Mouse (Mus musculus): ENCODE measurements around the gene Cops9. TPM values are rescaled to one million over a fixed set of nuclear protein-coding genes. Genes with fewer than 3 reads are reported as not detected.

Gene Cops9
- total and polyA plus RNA-seq, 2 experiments from 2014 or later, result 202 to 569 TPM

- Histone ChIP-seq H3K4me2 (ENCODE audit: low read depth) (no peak overlapping the region), H3K36me3 (ENCODE audit: insufficient read depth) (peaks cover 38% of the 10 kb centered on the region), H3K4me3 (ENCODE audit: low read depth, low read length) (no peak overlapping the region), H3K9ac (no peak overlapping the region), H3K27me3 (ENCODE audit: insufficient read depth, low read length) (no peaks in the 10 kb centered on the region), H3K27ac (ENCODE audit: low read depth, low read length) (no peak overlapping the region), H3K4me1 (ENCODE audit: insufficient read depth) (peaks cover 9% of the 10 kb centered on the region), H3K9me3 (ENCODE audit: low read length) (no peaks in the 10 kb centered on the region)
- DNase-seq (no peak), ATAC-seq (no peak)
- WGBS, result 87% methylated on average over 3 of the region's 3 CpGs
- no peak for TF ChIP-seq CTCF (IDR thresholded peaks at IDR 0.05; ENCODE audit: low read depth)
These were observed 3.6 kb downstream of the Cops9 start for GRCm38 (mm10) chr1:92638181-92638580.

DNA sequence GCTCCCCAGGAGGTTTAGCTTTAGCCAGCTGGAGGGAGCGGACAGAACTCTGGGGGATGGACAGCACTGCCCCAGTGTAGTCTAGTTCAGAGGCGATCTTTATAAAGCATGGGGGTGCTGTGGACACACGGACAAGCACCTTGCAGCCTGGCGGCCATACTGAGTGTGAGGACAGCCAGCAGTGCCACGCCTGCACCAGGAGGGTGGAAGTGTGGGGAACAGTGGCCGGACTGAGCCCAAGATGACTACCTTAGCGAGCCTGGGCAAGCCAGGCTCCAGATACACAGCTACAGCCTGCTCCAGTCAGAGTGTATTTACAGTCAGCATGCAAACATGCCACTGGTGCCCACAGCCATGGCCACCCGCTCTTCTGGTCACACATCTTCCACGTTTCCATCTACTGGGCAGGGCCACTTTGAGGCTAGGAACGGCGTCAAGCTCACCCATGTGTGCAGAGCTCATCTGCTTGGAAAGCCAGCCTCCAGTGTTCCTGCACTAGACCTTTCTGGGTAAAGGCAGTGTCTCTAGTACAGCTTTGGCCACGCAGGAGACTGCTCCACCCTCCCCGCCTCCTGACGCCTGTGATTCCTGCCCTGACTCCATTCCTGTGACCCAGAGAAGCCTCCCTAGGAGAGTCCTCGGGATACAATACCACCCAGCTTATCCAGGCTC is 4.1 kb downstream of the Cops9 start:
- H3K9me3 ChIP-seq (ENCODE audit: low read length), result no peaks in the 10 kb centered on the region
- H3K4me1 ChIP-seq (ENCODE audit: insufficient read depth), result peaks cover 9% of the 10 kb centered on the region
- H3K27ac ChIP-seq (ENCODE audit: low read depth, low read length), result no peak overlapping the region
- H3K27me3 ChIP-seq (ENCODE audit: insufficient read depth, low read length), result no peaks in the 10 kb centered on the region
- H3K4me2 ChIP-seq (ENCODE audit: low read depth), result no peak overlapping the region
- ATAC-seq (no peak), DNase-seq (no peak)
- 90% methylated on average over 15 of the region's 15 CpGs for WGBS
- no peak overlapping the region for H3K9ac ChIP-seq
- TF ChIP-seq CTCF (IDR thresholded peaks at IDR 0.05; ENCODE audit: low read depth), result no peak
- no peak overlapping the region for H3K4me3 ChIP-seq (ENCODE audit: low read depth, low read length)
- peaks cover 38% of the 10 kb centered on the region for H3K36me3 ChIP-seq (ENCODE audit: insufficient read depth)

GRCm38 (mm10) chr1:92636676-92637075 is 5.1 kb downstream of the Cops9 start:
- Histone ChIP-seq H3K9me3 (ENCODE audit: low read length) (no peaks in the 10 kb centered on the region), H3K27me3 (ENCODE audit: insufficient read depth, low read length) (no peaks in the 10 kb centered on the region), H3K4me3 (ENCODE audit: low read depth, low read length) (no peak overlapping the region), H3K27ac (ENCODE audit: low read depth, low read length) (no peak overlapping the region), H3K4me1 (ENCODE audit: insufficient read depth) (peaks cover 9% of the 10 kb centered on the region), H3K4me2 (ENCODE audit: low read depth) (no peak overlapping the region), H3K36me3 (ENCODE audit: insufficient read depth) (peaks cover 38% of the 10 kb centered on the region), H3K9ac (no peak overlapping the region)
- TF ChIP-seq CTCF (IDR thresholded peaks at IDR 0.05; ENCODE audit: low read depth), result no peak
- WGBS, result 95% methylated on average over 11 of the region's 11 CpGs
- ATAC-seq (no peak), DNase-seq (no peak)

DNA sequence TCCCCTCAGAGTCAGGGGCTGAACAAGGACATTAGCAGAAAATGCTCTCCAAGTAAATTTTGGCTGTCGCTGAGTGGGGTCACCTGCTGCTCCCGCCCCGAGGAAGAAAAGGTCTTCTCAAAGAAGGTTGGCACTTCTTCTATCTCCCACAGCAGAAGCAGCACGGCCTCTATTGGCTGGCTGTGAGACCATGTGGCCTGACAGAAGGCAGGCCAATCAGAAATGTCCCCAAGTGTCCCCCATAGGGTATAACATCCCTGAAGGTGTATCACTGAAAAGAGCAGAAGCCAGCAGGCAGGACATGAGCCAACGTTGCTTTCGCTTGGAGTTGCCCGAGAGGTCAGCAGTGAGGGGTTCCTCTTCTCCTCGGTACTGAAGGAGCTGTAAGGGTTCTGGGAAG is 5.8 kb downstream of the Cops9 start:
- Histone ChIP-seq H3K9me3 (ENCODE audit: low read length) (no peaks in the 10 kb centered on the region), H3K4me3 (ENCODE audit: low read depth, low read length) (no peak overlapping the region), H3K36me3 (ENCODE audit: insufficient read depth) (peaks cover 38% of the 10 kb centered on the region), H3K27ac (ENCODE audit: low read depth, low read length) (no peak overlapping the region), H3K27me3 (ENCODE audit: insufficient read depth, low read length) (no peaks in the 10 kb centered on the region), H3K9ac (no peak overlapping the region), H3K4me2 (ENCODE audit: low read depth) (no peak overlapping the region), H3K4me1 (ENCODE audit: insufficient read depth) (peaks cover 8% of the 10 kb centered on the region)
- ATAC-seq, result no peak
- TF ChIP-seq CTCF (IDR thresholded peaks at IDR 0.05; ENCODE audit: low read depth), result no peak
- no peak for DNase-seq
- WGBS, result 88% methylated on average over 8 of the region's 8 CpGs

DNA sequence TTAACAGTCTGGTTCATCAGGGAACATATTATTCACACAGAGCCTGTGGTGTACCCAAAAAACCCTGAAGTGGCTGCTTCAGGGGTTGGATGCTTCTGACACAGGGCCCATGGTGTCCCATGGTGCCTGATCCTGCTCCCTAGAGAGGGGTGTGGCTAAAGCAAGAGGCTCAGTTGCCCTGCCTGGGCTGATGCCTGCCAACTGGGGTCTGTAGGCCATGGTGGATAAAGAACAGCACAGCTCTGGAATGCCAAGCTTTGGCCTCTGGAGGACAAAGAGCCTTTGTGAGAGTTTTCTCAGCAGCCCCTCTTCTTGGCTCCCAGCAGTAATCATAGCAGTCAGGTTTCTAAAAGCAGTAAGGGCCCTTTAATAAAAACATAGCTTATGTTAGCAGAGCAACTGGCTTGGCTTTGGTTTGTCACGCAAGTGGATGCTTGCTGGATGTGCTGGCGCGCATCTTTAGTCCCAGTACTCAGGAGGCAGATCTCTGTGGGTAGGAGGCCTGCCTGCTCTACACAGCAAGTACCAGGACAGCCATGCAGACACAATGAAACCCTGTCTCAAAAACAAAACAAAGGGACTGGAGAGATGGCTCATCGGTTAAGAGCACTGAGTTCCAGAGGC is 6.7 kb downstream of the Cops9 start:
- DNase-seq (no peak), ATAC-seq (peak; percentile 69)
- H3K27ac ChIP-seq (ENCODE audit: low read depth, low read length), result no peak overlapping the region
- peaks cover 38% of the 10 kb centered on the region for H3K36me3 ChIP-seq (ENCODE audit: insufficient read depth)
- H3K4me1 ChIP-seq (ENCODE audit: insufficient read depth), result no peaks in the 10 kb centered on the region
- no peak overlapping the region for H3K9ac ChIP-seq
- no peaks in the 10 kb centered on the region for H3K27me3 ChIP-seq (ENCODE audit: insufficient read depth, low read length)
- 54% methylated on average over 4 of the region's 4 CpGs for WGBS
- H3K9me3 ChIP-seq (ENCODE audit: low read length), result no peaks in the 10 kb centered on the region
- TF ChIP-seq CTCF (IDR thresholded peaks at IDR 0.05; ENCODE audit: low read depth), result no peak
- H3K4me3 ChIP-seq (ENCODE audit: low read depth, low read length), result no peak overlapping the region
- H3K4me2 ChIP-seq (ENCODE audit: low read depth), result no peak overlapping the region

DNA sequence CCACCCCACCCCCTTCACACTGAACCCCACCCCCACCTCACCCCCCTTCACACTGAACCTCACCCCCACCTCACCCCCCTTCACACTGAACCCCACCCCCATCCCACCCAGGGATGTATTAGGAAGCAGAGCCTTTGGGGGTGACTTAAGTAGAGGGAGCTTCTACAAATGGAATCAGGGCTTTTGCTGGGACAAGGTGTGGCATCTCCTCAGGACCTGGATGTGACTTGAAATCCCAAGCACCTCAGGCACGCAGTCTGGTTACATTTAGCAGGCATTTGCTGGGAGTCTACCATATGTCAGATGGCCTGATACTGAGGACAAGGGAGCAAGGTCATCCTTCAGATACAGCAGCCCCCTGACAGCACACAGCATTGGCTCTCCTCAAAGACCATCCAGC is 7.2 kb downstream of the Cops9 start:
- 64% methylated on average over 1 of the region's 1 CpGs for WGBS
- TF ChIP-seq CTCF (IDR thresholded peaks at IDR 0.05; ENCODE audit: low read depth), result no peak
- ATAC-seq, result 0 out of 2 replicates have a peak, but pooled peaks have one; percentile 8
- Histone ChIP-seq H3K9ac (no peak overlapping the region), H3K27ac (ENCODE audit: low read depth, low read length) (no peak overlapping the region), H3K27me3 (ENCODE audit: insufficient read depth, low read length) (no peaks in the 10 kb centered on the region), H3K4me1 (ENCODE audit: insufficient read depth) (no peaks in the 10 kb centered on the region), H3K4me2 (ENCODE audit: low read depth) (no peak overlapping the region), H3K9me3 (ENCODE audit: low read length) (no peaks in the 10 kb centered on the region), H3K36me3 (ENCODE audit: insufficient read depth) (peaks cover 38% of the 10 kb centered on the region), H3K4me3 (ENCODE audit: low read depth, low read length) (no peak overlapping the region)
- no peak for DNase-seq

DNA sequence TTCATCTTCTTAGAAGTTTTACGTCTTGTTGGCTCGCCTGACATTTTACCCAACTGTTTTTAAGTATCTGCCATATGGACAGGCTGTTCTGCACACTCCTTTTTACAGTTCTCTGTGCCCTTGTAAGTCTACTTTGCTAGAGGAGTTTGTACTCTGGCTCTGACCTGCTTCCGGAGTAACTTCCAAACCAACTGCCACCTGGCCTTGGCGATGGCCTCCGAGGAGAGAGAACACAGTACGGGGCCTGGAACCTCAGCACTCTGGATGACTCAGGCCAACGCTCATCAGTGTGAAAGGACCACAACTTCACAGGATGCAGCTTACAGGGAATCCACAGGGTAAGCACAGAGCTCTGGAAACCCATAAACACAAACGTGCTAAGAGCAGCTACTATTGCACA is 8.1 kb downstream of the Cops9 start:
- WGBS, result 78% methylated on average over 8 of the region's 8 CpGs
- peaks cover 30% of the 10 kb centered on the region for H3K36me3 ChIP-seq (ENCODE audit: insufficient read depth)
- H3K9me3 ChIP-seq (ENCODE audit: low read length), result no peaks in the 10 kb centered on the region
- H3K9ac ChIP-seq, result no peak overlapping the region
- no peaks in the 10 kb centered on the region for H3K4me1 ChIP-seq (ENCODE audit: insufficient read depth)
- H3K27me3 ChIP-seq (ENCODE audit: insufficient read depth, low read length), result no peaks in the 10 kb centered on the region
- H3K27ac ChIP-seq (ENCODE audit: low read depth, low read length), result no peak overlapping the region
- H3K4me2 ChIP-seq (ENCODE audit: low read depth), result no peak overlapping the region
- TF ChIP-seq CTCF (IDR thresholded peaks at IDR 0.05; ENCODE audit: low read depth), result no peak
- peak; percentile 25 for DNase-seq
- ATAC-seq, result no peak
- H3K4me3 ChIP-seq (ENCODE audit: low read depth, low read length), result no peak overlapping the region
